Mouse (Mus musculus): ENCODE results near the gene Fam241a. TPM values are rescaled to one million over a fixed set of nuclear protein-coding genes. Genes with fewer than 3 reads are reported as not detected.

Gene Fam241a
- total RNA-seq, 2 experiments from 2014 or later = 1.9 to 2.3 TPM

- TF ChIP-seq CTCF (conservative IDR thresholded peaks at IDR 0.05) = no peak
- DNase-seq (ENCODE audit: low spot score in 2 of 2) = no peak
- Histone ChIP-seq H3K27ac (no peak overlapping the region), H3K4me3 (no peak overlapping the region)
These were observed 74.9 kb downstream of the Fam241a start for GRCm38 (mm10) chr3:127821209-127821608.

- DNase-seq (ENCODE audit: low spot score in 2 of 2) = no peak
- H3K4me3 ChIP-seq = no peak overlapping the region
- TF ChIP-seq CTCF (conservative IDR thresholded peaks at IDR 0.05) = no peak
- no peak overlapping the region for H3K27ac ChIP-seq
These were observed 75.7 kb downstream of the Fam241a start for GRCm38 (mm10) chr3:127820400-127820799.

Other genes starting within 250 kb of the Fam241a start
- 10 to 100 TPM in 1 of 2 experiments, 1 to 10 TPM in 1; 10.0 to 11.0 TPM for gene Alpk1, start 115.8 kb downstream of the Fam241a start, total RNA-seq (2021)
- gene Tifa, start 106.5 kb downstream of the Fam241a start, total RNA-seq (2021) = 1 to 10 TPM; 6.2 to 6.9 TPM
- 10 to 100 TPM; 77.9 to 83.1 TPM for gene Ap1ar, start 58.8 kb downstream of the Fam241a start, total RNA-seq (2021)

Data from layer of hippocampus, adult 2 months (tissue).